Mouse (Mus musculus): ENCODE data around the gene Fads2. TPM values are rescaled to one million over a fixed set of nuclear protein-coding genes. Genes with fewer than 3 reads are reported as not detected.

Fads2 gene
- total RNA-seq, 2 experiments from 2014 or later: 14.5 to 18.1 TPM

GRCm38 (mm10) chr19:10062292-10062691 lies 39.3 kb downstream of the Fads2 start:
- DNase-seq: no peak

- no peak for DNase-seq
These were observed 39.9 kb downstream of the Fads2 start for GRCm38 (mm10) chr19:10061624-10062023.

- no peak for DNase-seq
These were observed 40.6 kb downstream of the Fads2 start for GRCm38 (mm10) chr19:10060783-10061590.

DNA sequence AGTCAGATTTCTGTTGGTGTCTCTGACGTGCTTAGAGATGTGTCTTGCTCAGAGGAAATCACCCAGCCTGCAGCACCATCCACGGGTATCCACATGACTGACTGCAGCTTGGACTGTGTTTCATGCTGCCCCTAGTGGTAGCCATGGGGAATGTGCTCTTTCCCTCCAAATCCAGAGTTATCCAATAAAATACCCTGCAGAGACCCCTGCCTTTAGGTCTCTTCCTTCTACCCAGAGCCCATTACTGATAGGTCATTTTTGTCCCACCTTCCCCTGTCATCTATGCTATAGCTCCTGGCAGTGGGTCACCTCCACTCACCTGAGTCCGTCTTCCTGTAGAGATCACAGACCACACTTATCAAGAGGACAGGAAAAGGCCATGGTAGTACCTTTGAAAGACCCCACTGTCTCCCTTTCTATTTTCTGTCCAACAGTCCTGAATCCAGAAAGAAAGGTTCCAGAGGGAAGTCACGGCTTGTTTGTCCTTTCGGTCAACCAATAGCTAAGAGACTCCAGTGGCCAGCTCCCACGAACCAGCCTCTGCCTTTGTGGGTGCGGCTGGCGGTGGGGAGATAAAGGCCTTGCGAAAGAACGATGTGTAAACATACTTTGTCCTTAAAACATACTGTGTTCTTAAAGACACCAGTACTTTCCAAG lies 41.5 kb downstream of the Fads2 start:
- DNase-seq: no peak

GRCm38 (mm10) chr19:10058876-10059427 lies 42.6 kb downstream of the Fads2 start:
- DNase-seq: no peak

- no peak for DNase-seq
These were observed 43.2 kb downstream of the Fads2 start for GRCm38 (mm10) chr19:10058352-10058825.

- DNase-seq: no peak
These were observed 43.8 kb downstream of the Fads2 start for GRCm38 (mm10) chr19:10057486-10058351.

GRCm38 (mm10) chr19:10056686-10057085 lies 44.9 kb downstream of the Fads2 start:
- no peak for DNase-seq

DNA sequence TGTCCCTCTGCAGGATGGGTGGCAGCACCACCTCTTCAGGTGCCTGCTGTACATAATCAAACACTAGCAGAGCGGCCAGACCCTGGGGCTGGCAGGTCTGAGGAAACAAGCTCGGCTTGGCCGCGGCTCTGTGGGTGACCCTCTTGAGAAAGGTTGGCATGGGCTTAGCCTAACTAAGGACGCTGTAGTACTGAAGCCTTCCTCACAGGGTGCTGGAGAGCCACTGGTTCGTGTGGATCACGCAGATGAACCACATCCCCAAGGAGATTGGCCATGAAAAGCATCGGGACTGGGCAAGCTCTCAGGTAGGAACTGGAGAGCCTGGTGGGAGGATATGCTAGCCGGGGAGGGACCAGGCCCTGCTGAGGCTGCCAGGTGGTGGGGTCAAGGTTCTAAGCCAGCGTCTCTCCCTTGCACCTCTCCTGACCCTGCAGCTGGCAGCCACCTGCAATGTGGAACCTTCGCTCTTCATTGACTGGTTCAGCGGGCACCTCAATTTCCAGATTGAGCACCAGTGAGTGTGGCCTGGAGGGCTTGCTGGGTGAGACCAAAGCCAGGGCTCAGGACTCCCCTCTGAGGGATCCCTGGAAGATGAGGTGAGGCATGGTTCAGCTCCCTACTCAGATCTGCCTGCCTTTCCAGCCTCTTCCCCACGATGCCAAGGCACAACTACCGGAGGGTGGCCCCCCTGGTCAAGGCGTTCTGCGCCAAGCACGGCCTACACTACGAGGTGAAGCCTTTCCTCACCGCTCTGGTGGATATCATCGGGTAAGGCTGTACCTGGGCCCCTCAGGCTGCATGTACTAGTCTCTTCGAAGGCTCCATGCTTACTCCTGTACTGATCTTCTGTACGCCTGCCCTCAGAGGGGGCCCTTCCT lies 45.5 kb downstream of the Fads2 start:
- no peak for DNase-seq

GRCm38 (mm10) chr19:10055261-10055660 lies 46.3 kb downstream of the Fads2 start:
- DNase-seq: no peak

DNA sequence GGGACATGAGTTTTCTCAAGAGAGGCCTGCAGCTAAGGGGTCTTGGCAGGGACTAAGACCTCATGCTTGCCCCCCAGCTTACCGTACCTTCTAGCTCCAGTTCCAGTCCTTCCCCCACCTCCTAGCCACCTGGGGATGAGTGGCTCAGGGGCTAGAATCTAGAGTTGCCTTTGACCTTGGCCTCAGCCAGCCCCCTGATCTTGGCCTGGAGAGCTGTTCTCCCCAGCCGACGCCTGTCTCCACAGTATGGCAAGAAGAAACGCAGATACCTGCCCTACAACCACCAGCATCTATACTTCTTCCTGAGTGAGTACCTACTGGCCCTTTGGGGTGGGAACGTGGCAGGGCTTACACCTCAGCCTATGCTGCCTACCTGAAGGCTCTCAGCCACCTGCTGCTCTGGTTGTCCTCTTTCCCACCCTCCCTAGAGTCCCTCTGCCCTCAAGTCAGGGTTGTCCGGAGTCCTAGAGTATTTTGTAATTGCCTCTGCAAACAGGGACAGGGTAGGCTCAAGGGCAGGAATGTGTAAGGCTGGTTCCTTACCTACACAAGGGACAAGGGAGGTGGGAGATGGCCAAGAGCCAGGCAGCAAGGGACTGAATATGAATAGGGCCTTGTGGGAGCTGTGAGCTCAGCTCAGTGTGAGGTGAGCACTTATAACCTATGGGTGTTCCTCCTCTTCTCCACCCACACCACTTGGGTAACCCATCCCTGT lies 47.0 kb downstream of the Fads2 start:
- no peak for DNase-seq

DNA sequence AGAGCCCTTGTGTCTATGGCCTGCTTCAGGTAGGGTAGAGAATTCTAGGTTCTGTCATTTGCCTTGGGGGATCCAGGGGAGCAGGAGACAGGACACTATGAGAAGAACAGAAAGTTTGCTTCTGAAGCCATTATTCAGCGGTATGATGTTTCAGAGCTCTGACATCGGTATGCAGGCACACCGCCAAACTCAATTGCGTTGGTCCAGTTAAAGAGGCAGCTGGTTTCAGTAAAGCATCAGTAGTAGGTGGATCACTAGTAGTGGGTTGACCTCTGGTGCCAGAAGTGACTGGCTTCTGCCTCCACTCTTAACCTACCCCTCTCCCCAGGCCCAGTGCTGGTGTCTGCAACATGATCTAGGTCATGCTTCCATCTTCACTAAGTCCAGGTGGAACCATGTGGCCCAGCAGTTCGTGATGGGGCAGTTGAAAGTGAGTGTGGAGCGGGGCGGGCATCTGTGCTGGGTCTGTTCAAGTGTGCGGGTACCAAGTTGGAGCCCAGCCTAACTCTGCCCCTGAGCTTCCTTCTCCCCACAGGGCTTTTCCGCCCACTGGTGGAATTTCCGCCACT lies 47.8 kb downstream of the Fads2 start:
- DNase-seq: no peak

GRCm38 (mm10) chr19:10052698-10053097 lies 48.8 kb downstream of the Fads2 start:
- DNase-seq: no peak

- no peak for DNase-seq
These were observed 51.1 kb downstream of the Fads2 start for GRCm38 (mm10) chr19:10050438-10050837.

DNA sequence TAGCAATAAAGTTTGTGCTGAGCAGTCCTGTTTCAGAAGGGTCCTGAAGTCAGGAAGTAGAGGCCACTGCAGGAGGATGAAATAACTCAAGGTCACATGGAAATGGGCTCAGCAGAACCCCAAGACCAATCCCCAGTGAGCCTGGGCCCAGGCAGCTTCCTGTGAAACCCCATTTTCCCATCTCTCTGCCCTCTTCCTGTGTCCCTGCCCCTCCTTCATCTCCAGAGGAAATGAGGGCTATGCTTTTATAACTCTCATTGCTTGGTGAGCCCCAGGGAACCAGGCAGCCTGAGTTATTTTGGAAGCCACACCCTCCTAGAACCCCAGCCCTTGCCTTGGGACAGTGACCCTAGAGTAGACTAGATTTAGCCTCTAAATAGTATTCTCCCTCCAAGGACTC lies 52.0 kb downstream of the Fads2 start:
- no peak for DNase-seq

DNA sequence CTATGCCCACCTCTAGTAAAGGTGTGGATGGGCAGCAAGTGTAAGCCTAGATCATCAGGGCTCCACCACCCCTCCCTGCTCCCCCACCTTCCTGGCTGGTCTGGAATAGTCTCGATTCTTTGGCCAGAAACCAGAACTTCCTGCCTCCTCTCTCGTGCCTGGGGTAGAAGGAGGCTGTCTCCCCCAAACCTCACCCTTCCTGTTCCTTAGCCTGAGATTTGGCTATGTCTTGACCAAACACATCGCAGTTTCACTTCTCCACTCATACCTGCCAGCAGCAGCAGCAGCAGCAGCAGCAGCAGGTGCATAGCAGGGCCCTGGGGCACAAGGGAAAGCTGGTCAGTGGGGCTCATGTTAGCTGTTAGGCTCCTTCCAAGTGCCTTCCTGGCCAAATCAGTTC lies 54.6 kb downstream of the Fads2 start:
- DNase-seq: no peak

- no peak for DNase-seq
These were observed 55.2 kb downstream of the Fads2 start for GRCm38 (mm10) chr19:10046346-10046745.

GRCm38 (mm10) chr19:10045707-10046106 lies 55.8 kb downstream of the Fads2 start:
- DNase-seq: no peak

DNA sequence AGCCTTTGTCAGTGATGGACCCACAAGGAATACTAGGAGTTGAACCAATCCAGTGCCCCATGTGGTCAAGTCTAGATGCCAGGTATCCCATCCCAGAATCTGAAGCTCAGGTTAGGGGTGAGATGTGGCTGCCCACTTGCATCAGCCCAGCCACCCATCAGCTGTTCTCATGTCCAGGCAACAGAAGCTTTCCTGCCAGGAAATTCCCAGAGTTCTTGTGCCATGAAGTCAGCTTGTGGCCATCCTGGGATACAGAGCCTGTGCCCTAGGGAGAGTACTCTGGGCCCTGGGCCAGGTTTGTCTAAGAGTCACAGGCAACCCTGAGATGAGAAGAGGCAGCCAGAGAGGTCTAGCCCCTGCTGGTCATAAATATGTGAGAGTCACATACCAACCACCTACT lies 57.9 kb downstream of the Fads2 start:
- peak; percentile 56 for DNase-seq

- no peak for DNase-seq
These were observed 58.7 kb downstream of the Fads2 start for GRCm38 (mm10) chr19:10042816-10043215.
